Mouse (Mus musculus) megakaryocyte, embryonic 14.5 days (primary cell): ENCODE measurements around the gene Klhl10.

Experiments used
- FLI1 ChIP-seq: IDR thresholded peaks from 2 replicates; pipeline ENCODE4 v1.6.1; 2012; ENCODE audit warnings: low read length, inconsistent platforms, mixed read lengths
- GATA1 ChIP-seq: IDR thresholded peaks from 3 replicates; pipeline ENCODE4 v1.6.1; 2012; ENCODE audit warnings: mixed read lengths, low read length, inconsistent platforms, borderline replicate concordance

- TF ChIP-seq FLI1 (no peak), GATA1 (no peak)
Observed at GRCm38 (mm10) chr11:100421537-100421936, 20.2 kb upstream of the Klhl10 start.
